Mouse (Mus musculus) C2C12 (cell line): ENCODE measurements around the gene Smchd1. TPM values are rescaled to one million over a fixed set of nuclear protein-coding genes. Genes with fewer than 3 reads are reported as not detected.

Experiments used
- H3K27me3 ChIP-seq: one replicate; pipeline ENCODE4 v1.6.1; 2011; ENCODE audit not compliant: control insufficient read depth, insufficient read depth, insufficient read length
- H3K36me3 ChIP-seq: one replicate; pipeline ENCODE4 v1.6.1; 2011; ENCODE audit not compliant: control insufficient read depth, insufficient read depth
- H3K4me3 ChIP-seq: one replicate; pipeline ENCODE4 v1.5.1; 2011; ENCODE audit warnings: mild to moderate bottlenecking, control low read depth; ENCODE audit not compliant: poor library complexity, insufficient read depth, severe bottlenecking
- H3K79me2 ChIP-seq: one replicate; pipeline ENCODE4 v1.6.1; 2011; ENCODE audit not compliant: control insufficient read depth, insufficient read depth
- H3K79me3 ChIP-seq: one replicate; pipeline ENCODE4 v1.6.1; 2011; ENCODE audit warnings: low read depth, control low read depth
- H3ac ChIP-seq: one replicate; pipeline ENCODE3; 2011; ENCODE audit warnings: low read depth; ENCODE audit not compliant: control insufficient read depth, insufficient read length
- CEBPB ChIP-seq: IDR thresholded peaks from one replicate; pipeline ENCODE4 v1.6.1; 2011; ENCODE audit warnings: low read depth, mild to moderate bottlenecking, control low read depth, moderate library complexity
- CTCF ChIP-seq: IDR thresholded peaks from one replicate; pipeline ENCODE4 v1.5.1; 2011; ENCODE audit not compliant: control insufficient read depth, insufficient read depth, insufficient read length
- FOSL1 ChIP-seq: IDR thresholded peaks from one replicate; pipeline ENCODE4 v1.8.0; 2011; ENCODE audit warnings: mild to moderate bottlenecking, low read length; ENCODE audit not compliant: poor library complexity, insufficient read depth, severe bottlenecking
- MAX ChIP-seq: IDR thresholded peaks from one replicate; pipeline ENCODE4 v1.6.1; 2011; ENCODE audit warnings: mild to moderate bottlenecking, control low read depth
- MYOD1 ChIP-seq: IDR thresholded peaks from one replicate; pipeline ENCODE4 v1.6.1; 2011; ENCODE audit warnings: low read depth; ENCODE audit not compliant: control insufficient read depth, insufficient read length
- MYOG ChIP-seq: IDR thresholded peaks from one replicate; pipeline ENCODE4 v1.6.1; 2011; ENCODE audit not compliant: control insufficient read depth, insufficient read length; ENCODE audit errors: extremely low read depth
- USF1 ChIP-seq: IDR thresholded peaks from one replicate; pipeline ENCODE4 v1.6.1; 2011; ENCODE audit warnings: low read depth, mild to moderate bottlenecking, control low read depth, moderate library complexity
- polyA plus RNA-seq: library from polyadenylated mRNA; unstranded; fragments of >200 nt; fragmentation: generic; extraction: Trizol; gene quantifications from one replicate; pipeline ENCODE4 v1.2.1, GENCODE M21; 2012; ENCODE audit warnings: missing spikeins

The Smchd1 gene
- polyA plus RNA-seq, 1 experiment, result 12.7 TPM

GRCm38 (mm10) chr17:71306716-71307115 lies 168.4 kb downstream of the Smchd1 start:
- Histone ChIP-seq H3K27me3 (no peaks in the 10 kb centered on the region), H3ac (no peak overlapping the region), H3K79me2 (no peaks in the 10 kb centered on the region), H3K36me3 (no peaks in the 10 kb centered on the region), H3K4me3 (no peak overlapping the region), H3K79me3 (no peaks in the 10 kb centered on the region)
- TF ChIP-seq CTCF (no peak), MYOG (no peak), MYOD1 (no peak), FOSL1 (no peak), CEBPB (no peak), MAX (no peak), USF1 (no peak)

DNA sequence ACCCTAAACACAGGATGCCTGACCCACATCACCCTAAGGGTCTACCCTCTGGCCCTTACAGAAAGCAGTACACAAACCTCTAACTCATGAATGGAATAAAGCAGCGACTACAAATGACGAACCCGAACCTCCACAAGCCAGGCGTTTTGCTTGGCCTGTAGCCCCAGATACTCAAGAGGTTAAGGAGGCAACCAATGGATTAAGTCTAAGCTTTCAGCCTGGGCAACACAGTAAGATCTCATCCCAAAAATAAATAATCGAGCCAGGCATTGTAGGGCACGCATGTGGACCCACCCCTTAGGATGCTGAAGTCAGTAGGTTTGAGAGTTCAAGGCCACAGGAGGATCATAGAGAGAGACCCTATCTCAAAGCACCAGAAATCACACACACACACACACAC lies 169.1 kb downstream of the Smchd1 start:
- H3K4me3 ChIP-seq, result no peak overlapping the region
- no peak overlapping the region for H3ac ChIP-seq
- TF ChIP-seq MYOG, result no peak
- no peak for TF ChIP-seq CEBPB
- TF ChIP-seq MYOD1, result no peak
- H3K79me2 ChIP-seq, result no peaks in the 10 kb centered on the region
- no peaks in the 10 kb centered on the region for H3K79me3 ChIP-seq
- H3K36me3 ChIP-seq, result no peaks in the 10 kb centered on the region
- H3K27me3 ChIP-seq, result no peaks in the 10 kb centered on the region

GRCm38 (mm10) chr17:71303444-71303843 lies 171.7 kb downstream of the Smchd1 start:
- no peak overlapping the region for H3ac ChIP-seq
- no peaks in the 10 kb centered on the region for H3K79me3 ChIP-seq
- TF ChIP-seq FOSL1 (no peak), CEBPB (no peak), MYOD1 (no peak), MAX (no peak), MYOG (no peak), USF1 (no peak), CTCF (no peak)
- no peaks in the 10 kb centered on the region for H3K27me3 ChIP-seq
- no peaks in the 10 kb centered on the region for H3K79me2 ChIP-seq
- H3K4me3 ChIP-seq, result no peak overlapping the region
- H3K36me3 ChIP-seq, result no peaks in the 10 kb centered on the region

DNA sequence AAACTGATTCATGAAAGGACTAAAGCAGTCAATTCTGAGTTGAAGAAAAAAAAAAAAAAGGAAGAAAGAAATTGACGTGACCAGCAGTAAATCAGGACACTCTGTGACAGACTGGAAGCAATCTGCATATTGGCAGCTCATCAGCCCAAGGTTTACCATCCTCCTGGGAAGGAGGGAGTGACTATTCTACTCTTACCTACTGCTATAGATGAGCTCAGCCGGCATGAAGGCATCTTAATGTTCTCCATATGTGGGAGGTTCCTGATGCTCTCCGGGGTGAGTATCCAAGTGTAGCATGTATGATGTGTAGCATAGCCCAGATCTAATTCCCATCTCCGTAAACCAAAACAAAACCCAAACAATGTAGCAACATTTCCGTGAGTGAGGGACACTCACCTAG lies 173.7 kb downstream of the Smchd1 start:
- H3ac ChIP-seq, result no peak overlapping the region
- H3K4me3 ChIP-seq, result no peak overlapping the region
- no peaks in the 10 kb centered on the region for H3K36me3 ChIP-seq
- no peaks in the 10 kb centered on the region for H3K79me3 ChIP-seq
- no peaks in the 10 kb centered on the region for H3K79me2 ChIP-seq
- H3K27me3 ChIP-seq, result no peaks in the 10 kb centered on the region
- TF ChIP-seq FOSL1 (no peak), CEBPB (no peak), MAX (no peak), MYOD1 (no peak), USF1 (no peak), MYOG (no peak)

GRCm38 (mm10) chr17:71300338-71300737 lies 174.8 kb downstream of the Smchd1 start:
- Histone ChIP-seq H3K4me3 (no peak overlapping the region), H3K36me3 (no peaks in the 10 kb centered on the region), H3K79me2 (no peaks in the 10 kb centered on the region)

DNA sequence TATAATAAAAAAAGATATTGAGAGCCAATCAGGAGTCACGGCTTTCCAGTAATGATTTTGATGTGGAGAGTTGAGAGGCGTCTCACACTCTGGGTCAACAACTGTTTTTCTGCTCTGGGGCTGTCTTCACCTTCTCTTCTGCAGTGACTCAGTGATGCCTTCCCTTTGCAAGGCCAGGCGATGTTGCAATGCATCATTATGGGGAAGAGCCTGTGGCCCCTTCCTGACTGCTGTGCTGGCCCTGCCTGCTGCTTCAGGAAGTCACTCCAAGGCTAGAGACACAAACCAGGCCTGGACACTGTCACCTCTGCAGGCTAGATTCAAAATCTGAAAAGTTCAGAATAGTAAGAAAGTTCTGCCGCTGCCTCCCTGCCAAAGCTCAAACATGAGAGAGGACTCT lies 175.3 kb downstream of the Smchd1 start:
- H3K36me3 ChIP-seq, result no peaks in the 10 kb centered on the region
- no peak overlapping the region for H3ac ChIP-seq
- no peaks in the 10 kb centered on the region for H3K27me3 ChIP-seq
- TF ChIP-seq USF1 (no peak), MYOG (no peak), CEBPB (peak; percentile 74)
- H3K4me3 ChIP-seq, result no peak overlapping the region
- no peaks in the 10 kb centered on the region for H3K79me3 ChIP-seq
- no peaks in the 10 kb centered on the region for H3K79me2 ChIP-seq

More at GRCm38 (mm10) chr17:71300338-71300737, 174.8 kb downstream of the Smchd1 start:
- Histone ChIP-seq H3K27me3 (no peaks in the 10 kb centered on the region), H3ac (no peak overlapping the region), H3K79me3 (no peaks in the 10 kb centered on the region)
- TF ChIP-seq CEBPB (peak; percentile 98), MAX (no peak), CTCF (no peak), MYOG (no peak), MYOD1 (no peak)
